Mouse (Mus musculus): ENCODE measurements at regions not wholly inside any gene's neighbourhood (a gene's known extent, or its start where the extent isn't known, plus 50 kb on each side); places are given as distances from the start of the nearest gene placed in this dataset.
A peak's percentile ranks its signal among the peaks of the same experiment; 100 is the strongest.

- Histone ChIP-seq H3K9ac (ENCODE audit: low read length) (no peak overlapping the region), H3K4me1 (ENCODE audit: control insufficient read depth, insufficient read depth, low read length) (no peaks in the 10 kb centered on the region), H3K4me3 (replicated peaks; ENCODE audit: low read length) (no peak overlapping the region), H3K9me3 (replicated peaks; ENCODE audit: control insufficient read depth, low read length) (no peaks in the 10 kb centered on the region), H3K27ac (ENCODE audit: low read length) (0 out of 2 replicates have a peak overlapping the region, but pooled peaks have one; percentile 38), H3K4me2 (ENCODE audit: low read depth, low read length) (no peak overlapping the region), H3K27me3 (ENCODE audit: control insufficient read depth, insufficient read depth, low read length) (no peaks in the 10 kb centered on the region), H3K36me3 (ENCODE audit: control insufficient read depth, insufficient read depth, low read length) (no peaks in the 10 kb centered on the region)
- 0 out of 2 replicates have a peak, but pooled peaks have one; percentile 8 for ATAC-seq (ENCODE audit: insufficient read depth, low FRiP score)
- WGBS: 50% methylated on average over 7 of the region's 7 CpGs
Observed at GRCm38 (mm10) chr2:174903627-174904026, 106.4 kb upstream of the Gm14444 start.

- Histone ChIP-seq H3K4me1 (ENCODE audit: control insufficient read depth, insufficient read depth, low read length) (no peaks in the 10 kb centered on the region), H3K4me2 (ENCODE audit: low read depth, low read length) (no peak overlapping the region), H3K27ac (ENCODE audit: low read length) (no peak overlapping the region), H3K36me3 (ENCODE audit: control insufficient read depth, insufficient read depth, low read length) (no peaks in the 10 kb centered on the region), H3K9ac (ENCODE audit: low read length) (no peak overlapping the region), H3K9me3 (replicated peaks; ENCODE audit: control insufficient read depth, low read length) (no peaks in the 10 kb centered on the region), H3K4me3 (replicated peaks; ENCODE audit: low read length) (no peak overlapping the region), H3K27me3 (ENCODE audit: control insufficient read depth, insufficient read depth, low read length) (no peaks in the 10 kb centered on the region)
- ATAC-seq (ENCODE audit: insufficient read depth, low FRiP score): peak; percentile 49; the same call in 1 of the 2 replicates
- 46% methylated on average over 6 of the region's 6 CpGs for WGBS
Observed at GRCm38 (mm10) chr2:174905865-174906639, 104.0 kb upstream of the Gm14444 start.

GRCm38 (mm10) chr2:174917146-174917905, 92.7 kb upstream of the Gm14444 start:
- H3K9ac ChIP-seq (ENCODE audit: low read length): no peak overlapping the region
- no peaks in the 10 kb centered on the region for H3K36me3 ChIP-seq (ENCODE audit: control insufficient read depth, insufficient read depth, low read length)
- H3K27me3 ChIP-seq (ENCODE audit: control insufficient read depth, insufficient read depth, low read length): no peaks in the 10 kb centered on the region
- H3K4me2 ChIP-seq (ENCODE audit: low read depth, low read length): peak overlapping the region; percentile 19
- H3K9me3 ChIP-seq (replicated peaks; ENCODE audit: control insufficient read depth, low read length): no peaks in the 10 kb centered on the region
- no peak overlapping the region for H3K27ac ChIP-seq (ENCODE audit: low read length)
- WGBS: 17% methylated on average over 10 of the region's 10 CpGs
- ATAC-seq (ENCODE audit: insufficient read depth, low FRiP score): no peak
- no peaks in the 10 kb centered on the region for H3K4me1 ChIP-seq (ENCODE audit: control insufficient read depth, insufficient read depth, low read length)
- H3K4me3 ChIP-seq (replicated peaks; ENCODE audit: low read length): no peak overlapping the region

- no peaks in the 10 kb centered on the region for H3K27me3 ChIP-seq (ENCODE audit: control insufficient read depth, insufficient read depth, low read length)
- no peaks in the 10 kb centered on the region for H3K9me3 ChIP-seq (replicated peaks; ENCODE audit: control insufficient read depth, low read length)
- no peak overlapping the region for H3K4me3 ChIP-seq (replicated peaks; ENCODE audit: low read length)
- no peaks in the 10 kb centered on the region for H3K36me3 ChIP-seq (ENCODE audit: control insufficient read depth, insufficient read depth, low read length)
- 21% methylated on average over 5 of the region's 5 CpGs for WGBS
- peak overlapping the region; percentile 19; the same call in 1 of the 2 replicates for H3K4me2 ChIP-seq (ENCODE audit: low read depth, low read length)
- no peak overlapping the region for H3K27ac ChIP-seq (ENCODE audit: low read length)
- no peaks in the 10 kb centered on the region for H3K4me1 ChIP-seq (ENCODE audit: control insufficient read depth, insufficient read depth, low read length)
- H3K9ac ChIP-seq (ENCODE audit: low read length): no peak overlapping the region
- no peak for ATAC-seq (ENCODE audit: insufficient read depth, low FRiP score)
Observed at GRCm38 (mm10) chr2:174917975-174918374, 92.1 kb upstream of the Gm14444 start.

GRCm38 (mm10) chr2:174922208-174922607, 87.8 kb upstream of the Gm14444 start:
- no peak for ATAC-seq (ENCODE audit: insufficient read depth, low FRiP score)
- H3K4me3 ChIP-seq (replicated peaks; ENCODE audit: low read length): no peak overlapping the region
- no peaks in the 10 kb centered on the region for H3K27me3 ChIP-seq (ENCODE audit: control insufficient read depth, insufficient read depth, low read length)
- 42% methylated on average over 4 of the region's 4 CpGs for WGBS
- no peak overlapping the region for H3K4me2 ChIP-seq (ENCODE audit: low read depth, low read length)
- no peaks in the 10 kb centered on the region for H3K9me3 ChIP-seq (replicated peaks; ENCODE audit: control insufficient read depth, low read length)
- H3K4me1 ChIP-seq (ENCODE audit: control insufficient read depth, insufficient read depth, low read length): no peaks in the 10 kb centered on the region
- H3K27ac ChIP-seq (ENCODE audit: low read length): no peak overlapping the region
- H3K9ac ChIP-seq (ENCODE audit: low read length): no peak overlapping the region
- H3K36me3 ChIP-seq (ENCODE audit: control insufficient read depth, insufficient read depth, low read length): no peaks in the 10 kb centered on the region

GRCm38 (mm10) chr2:174929718-174930117, 80.3 kb upstream of the Gm14444 start:
- H3K4me2 ChIP-seq (ENCODE audit: low read depth, low read length): no peak overlapping the region
- no peak overlapping the region for H3K9ac ChIP-seq (ENCODE audit: low read length)
- H3K36me3 ChIP-seq (ENCODE audit: control insufficient read depth, insufficient read depth, low read length): no peaks in the 10 kb centered on the region
- no peaks in the 10 kb centered on the region for H3K9me3 ChIP-seq (replicated peaks; ENCODE audit: control insufficient read depth, low read length)
- no peak overlapping the region for H3K27ac ChIP-seq (ENCODE audit: low read length)
- WGBS: 61% methylated on average over 2 of the region's 2 CpGs
- H3K4me3 ChIP-seq (replicated peaks; ENCODE audit: low read length): no peak overlapping the region
- no peak for ATAC-seq (ENCODE audit: insufficient read depth, low FRiP score)
- no peaks in the 10 kb centered on the region for H3K27me3 ChIP-seq (ENCODE audit: control insufficient read depth, insufficient read depth, low read length)
- no peaks in the 10 kb centered on the region for H3K4me1 ChIP-seq (ENCODE audit: control insufficient read depth, insufficient read depth, low read length)

GRCm38 (mm10) chr2:174932137-174933012, 77.7 kb upstream of the Gm14444 start:
- no peak overlapping the region for H3K4me3 ChIP-seq (replicated peaks; ENCODE audit: low read length)
- no peaks in the 10 kb centered on the region for H3K27me3 ChIP-seq (ENCODE audit: control insufficient read depth, insufficient read depth, low read length)
- H3K4me1 ChIP-seq (ENCODE audit: control insufficient read depth, insufficient read depth, low read length): no peaks in the 10 kb centered on the region
- no peaks in the 10 kb centered on the region for H3K36me3 ChIP-seq (ENCODE audit: control insufficient read depth, insufficient read depth, low read length)
- H3K4me2 ChIP-seq (ENCODE audit: low read depth, low read length): no peak overlapping the region
- no peak overlapping the region for H3K27ac ChIP-seq (ENCODE audit: low read length)
- no peaks in the 10 kb centered on the region for H3K9me3 ChIP-seq (replicated peaks; ENCODE audit: control insufficient read depth, low read length)
- WGBS: 34% methylated on average over 20 of the region's 20 CpGs
- H3K9ac ChIP-seq (ENCODE audit: low read length): no peak overlapping the region
- peak; percentile 44; the same call in 1 of the 2 replicates for ATAC-seq (ENCODE audit: insufficient read depth, low FRiP score)

GRCm38 (mm10) chr2:174933013-174933353, 77.1 kb upstream of the Gm14444 start:
- Histone ChIP-seq H3K27me3 (ENCODE audit: control insufficient read depth, insufficient read depth, low read length) (no peaks in the 10 kb centered on the region), H3K9me3 (replicated peaks; ENCODE audit: control insufficient read depth, low read length) (no peaks in the 10 kb centered on the region), H3K27ac (ENCODE audit: low read length) (no peak overlapping the region), H3K4me3 (replicated peaks; ENCODE audit: low read length) (no peak overlapping the region), H3K36me3 (ENCODE audit: control insufficient read depth, insufficient read depth, low read length) (no peaks in the 10 kb centered on the region), H3K4me1 (ENCODE audit: control insufficient read depth, insufficient read depth, low read length) (no peaks in the 10 kb centered on the region), H3K4me2 (ENCODE audit: low read depth, low read length) (no peak overlapping the region), H3K9ac (ENCODE audit: low read length) (no peak overlapping the region)
- no peak for ATAC-seq (ENCODE audit: insufficient read depth, low FRiP score)
- WGBS: 18% methylated on average over 6 of the region's 6 CpGs
